Mouse (Mus musculus) layer of hippocampus, adult 6 months (tissue): ENCODE data around the gene Loxl4. TPM values are rescaled to one million over a fixed set of nuclear protein-coding genes. Genes with fewer than 3 reads are reported as not detected.

Experiments
- long read RNA-seq, 2 experiments: library from polyadenylated mRNA; unstranded; transcript quantifications; one replicate each; pipeline ENCODE4 v2.0.0; 2019 to 2020
- polyA plus RNA-seq: library from polyadenylated mRNA; unstranded; fragments of <200 nt; fragmentation: Nextera tagmentation; gene quantifications from 2 replicates; pipeline ENCODE4 v1.2.3, GENCODE M21; 2021

Loxl4 gene
- polyA plus RNA-seq: 0.21 TPM in 1 of 2 replicates, not detected in the other
- long read RNA-seq, experiment 1: 0 reads
- long read RNA-seq, experiment 2: 0 reads

GRCm38 (mm10) chr19:42612654-42613053, at the start of gene Loxl4:
TSS of gene Loxl4 (minus strand) at chr19:42612813.

Other genes starting within 250 kb of the Loxl4 start
- gene Crtac1, start 181.0 kb downstream of the Loxl4 start, polyA plus RNA-seq: 83.4 and 85.0 TPM in 2 replicates
- gene R3hcc1l, start 94.1 kb downstream of the Loxl4 start, polyA plus RNA-seq: 5.7 and 6.7 TPM in 2 replicates
- gene Pyroxd2, start 140.0 kb upstream of the Loxl4 start, polyA plus RNA-seq: 0.73 and 1.1 TPM in 2 replicates
- 3.7 and 3.8 TPM in 2 replicates for gene Hps1, start 167.2 kb upstream of the Loxl4 start, polyA plus RNA-seq